In genomic region chr12:40995618-40996370, GRCm38 (mm10) we compare ENCODE assay signal across 23 mouse cellular contexts. TPM values are rescaled to one million over a fixed set of nuclear protein-coding genes. Genes with fewer than 3 reads are reported as not detected.
DNase-seq lines count a peak whose midpoint lies in the region; ATAC-seq and TF ChIP-seq lines count a peak whose summit lies in the region.
"Had no signal": no experiment of that assay in that cellular context is flagged by ENCODE, and none has a peak within 500 bp of the region (broad histone marks: within the 10 kb centered on the region; RNA-seq: fewer than 3 reads in every experiment).

No protein-coding gene starts in this region.

- H3K27ac ChIP-seq in ES-Bruce4 (ENCODE audit: insufficient read depth, low read length) (peak overlapping the region; percentile 98), ES-E14 (ENCODE audit: insufficient read depth, low read depth, low read length, poor library complexity, severe bottlenecking) (peak overlapping the region; percentile 96)
- H3K27ac ChIP-seq in forebrain, embryonic 16.5 days (ENCODE audit: low read length): no peak overlapping the region
- H3K27ac ChIP-seq: embryonic facial prominence, embryonic 13.5 days; embryonic facial prominence, embryonic 15.5 days; forebrain, embryonic 10.5 days; forebrain, embryonic 12.5 days had no signal

- no peak for TF ChIP-seq POLR2A in ES-Bruce4 (IDR thresholded peaks at IDR 0.05; ENCODE audit: insufficient read depth, low read length)

- no peak for TF ChIP-seq CTCF in ES-Bruce4 (IDR thresholded peaks at IDR 0.05; ENCODE audit: low read depth, low read length)

- H3K4me1 ChIP-seq in ES-Bruce4 (ENCODE audit: control insufficient read depth, insufficient read depth, low read length) (peaks cover 6% of the 10 kb centered on the region), ES-E14 (ENCODE audit: control insufficient read depth in 2 of 2, insufficient read depth in 2 of 2, low read length in 2 of 2, poor library complexity in 1 of 2) (peaks cover 9 to 18% of the 10 kb centered on the region in 2 experiments)
- H3K4me1 ChIP-seq in forebrain, embryonic 16.5 days (replicated peaks; ENCODE audit: control insufficient read depth, insufficient read depth, low read length): no peaks in the 10 kb centered on the region
- H3K4me1 ChIP-seq: embryonic facial prominence, embryonic 13.5 days; embryonic facial prominence, embryonic 15.5 days; forebrain, embryonic 12.5 days had no signal

- no peaks in the 10 kb centered on the region for H3K27me3 ChIP-seq in ES-Bruce4 (ENCODE audit: control insufficient read depth, insufficient read depth, low read length, poor library complexity, severe bottlenecking)
- H3K27me3 ChIP-seq in forebrain, embryonic 16.5 days (replicated peaks; ENCODE audit: control insufficient read depth, insufficient read depth, low read length): no peaks in the 10 kb centered on the region
- H3K27me3 ChIP-seq: embryonic facial prominence, embryonic 13.5 days; embryonic facial prominence, embryonic 15.5 days; forebrain, embryonic 12.5 days had no signal

- 76% methylated on average over 9 of the region's 9 CpGs for WGBS in forebrain, embryonic 16.5 days

- H3K4me2 ChIP-seq in forebrain, embryonic 16.5 days (ENCODE audit: low read length): no peak overlapping the region
- H3K4me2 ChIP-seq: embryonic facial prominence, embryonic 13.5 days; embryonic facial prominence, embryonic 15.5 days; forebrain, embryonic 12.5 days had no signal

- DNase-seq in ES-E14 (ENCODE audit: low read depth, low spot score) (peak; percentile 31), ZHBTc4 (ENCODE audit: low read depth, low spot score) (peak; percentile 64)
- no peak for DNase-seq in ovary, postnatal 14 days (ENCODE audit: low spot score)
- DNase-seq in frontal cortex, postnatal 10 days (ENCODE audit: low spot score in 2 of 2): no peak
- DNase-seq: adrenal gland, adult 2 months; adrenal gland, postnatal 10 days; adrenal gland, postnatal 25 days; cerebellum, adult 11 months; cerebellum, adult 18-20 months; cerebellum, adult 8-10 months; cerebellum, adult 9-11 months; cerebellum, postnatal 14 days; cerebellum, postnatal 36 days; embryo, embryonic 11 days; forebrain, postnatal 0 days had no signal

- in situ Hi-C loops in ES-E14 (cut with MboI; ENCODE audit: low sequenced_read_pairs in 2 of 2, unreplicated experiment in 2 of 2): no loop called here

- no peak overlapping the region for H3K9ac ChIP-seq in ES-Bruce4 (ENCODE audit: low read depth, poor library complexity, severe bottlenecking)
- H3K9ac ChIP-seq in ES-E14 (ENCODE audit: insufficient read depth, low read depth, low read length, poor library complexity, severe bottlenecking): no peak overlapping the region; the same call in 1 of the 2 replicates
- H3K9ac ChIP-seq in forebrain, embryonic 16.5 days (replicated peaks; ENCODE audit: low read depth, low read length): no peak overlapping the region
- H3K9ac ChIP-seq: embryonic facial prominence, embryonic 13.5 days; embryonic facial prominence, embryonic 15.5 days; forebrain, embryonic 12.5 days; forebrain, postnatal 0 days had no signal

- no peak overlapping the region for H3K4me3 ChIP-seq in ES-Bruce4 (ENCODE audit: low read depth, low read length)
- H3K4me3 ChIP-seq in ES-E14 (ENCODE audit: insufficient read depth in 1 of 2, low read depth in 1 of 2, low read length in 2 of 2, poor library complexity in 1 of 2, severe bottlenecking in 1 of 2): peak overlapping the region in 1 of 2 experiments; percentile 3; a peak in 1 of 4 replicates
- H3K4me3 ChIP-seq in forebrain, embryonic 16.5 days (replicated peaks; ENCODE audit: low read length): no peak overlapping the region
- H3K4me3 ChIP-seq: embryonic facial prominence, embryonic 13.5 days; embryonic facial prominence, embryonic 15.5 days; erythroblast, embryonic 14.5 days; forebrain, embryonic 10.5 days; forebrain, embryonic 12.5 days had no signal

- TF ChIP-seq EP300 in ES-Bruce4 (IDR thresholded peaks at IDR 0.05; ENCODE audit: insufficient read depth, low read depth, low read length): peak; percentile 77

- no peaks in the 10 kb centered on the region for H3K36me3 ChIP-seq in ES-Bruce4 (ENCODE audit: control insufficient read depth, insufficient read depth, low read length, poor library complexity, severe bottlenecking)
- H3K36me3 ChIP-seq in ES-E14 (ENCODE audit: control insufficient read depth, insufficient read depth, low read length, poor library complexity, severe bottlenecking): no peaks in the 10 kb centered on the region; the same call in 1 of the 2 replicates
- H3K36me3 ChIP-seq in forebrain, embryonic 16.5 days (ENCODE audit: control insufficient read depth, insufficient read depth): no peaks in the 10 kb centered on the region
- H3K36me3 ChIP-seq: embryonic facial prominence, embryonic 13.5 days; embryonic facial prominence, embryonic 15.5 days; forebrain, embryonic 10.5 days; forebrain, embryonic 12.5 days had no signal

- H3K9me3 ChIP-seq in ES-Bruce4 (replicated peaks; ENCODE audit: control insufficient read depth, insufficient read depth, low read length, poor library complexity, severe bottlenecking) (peaks cover 14% of the 10 kb centered on the region), ES-E14 (ENCODE audit: control insufficient read depth, insufficient read depth, low read depth, low read length) (no peaks in the 10 kb centered on the region)
- H3K9me3 ChIP-seq in forebrain, embryonic 16.5 days (ENCODE audit: control insufficient read depth, low read length): no peaks in the 10 kb centered on the region
- H3K9me3 ChIP-seq: embryonic facial prominence, embryonic 13.5 days; embryonic facial prominence, embryonic 15.5 days; forebrain, embryonic 10.5 days; forebrain, embryonic 12.5 days had no signal

- ATAC-seq in forebrain, embryonic 16.5 days: no peak
- ATAC-seq: forebrain, embryonic 14.5 days; forebrain, postnatal 0 days had no signal

TF ChIP-seq in ES-E14, 5 proteins besides CTCF, POLR2A, EP300 and RAD21:
- TF ChIP-seq ZNF384 (IDR thresholded peaks at IDR 0.05; ENCODE audit: low read depth, low read length) (no peak), CHD2 (IDR thresholded peaks at IDR 0.05; ENCODE audit: low read depth, low read length) (peak; percentile 52), MAFK (IDR thresholded peaks at IDR 0.05; ENCODE audit: insufficient read depth, low read depth, low read length) (0 out of 2 replicates have a peak, but pooled peaks have one; percentile 20), ZC3H11A (IDR thresholded peaks at IDR 0.05; ENCODE audit: borderline replicate concordance, low read depth, low read length) (no peak), HCFC1 (IDR thresholded peaks at IDR 0.05; ENCODE audit: borderline replicate concordance, insufficient read depth, low read length) (no peak)
TF ChIP-seq in ES-E14: peak in this region for 2.

RNA-seq across cellular contexts. Expression of gene Immp2l, which starts 28.1 kb away (rescaled TPM):
- 7.3 and 15.5 TPM in 2 replicates for polyA plus RNA-seq in ES-Bruce4 (2011; ENCODE audit: insufficient read depth, insufficient read length, low read depth, missing spikeins)
- total RNA-seq in ES-E14 (2012; rRNA removed): 11.4 and 24.1 TPM in 2 replicates
- polyA plus RNA-seq in forebrain, embryonic 16.5 days (2015; fragmentation: Nextera tagmentation; extraction: Ambion mirVana): 5.7 and 6.9 TPM in 2 replicates

Comparison
In these comparisons a context has a peak if more than half of its experiments do, and no peak if none do; other contexts are left out.
1. DNase-seq: peak in ES-E14 (single experiment) and ZHBTc4 (single experiment); none in ovary, postnatal 14 days (single experiment) and frontal cortex, postnatal 10 days (0 of 2).